Mouse (Mus musculus) neutrophil, adult 83 days (primary cell): ENCODE measurements around the gene Efnb2. TPM values are rescaled to one million over a fixed set of nuclear protein-coding genes. Genes with fewer than 3 reads are reported as not detected.

Experiments used
- total RNA-seq, 2 experiments: library from RNA; stranded (reverse); gene quantifications; one replicate each; pipeline ENCODE4 v1.2.4; 2023

Efnb2 gene
- 10 to 100 TPM in 1 of 2 experiments, 1 to 10 TPM in 1; 7.3 to 10.2 TPM for total RNA-seq

DNA sequence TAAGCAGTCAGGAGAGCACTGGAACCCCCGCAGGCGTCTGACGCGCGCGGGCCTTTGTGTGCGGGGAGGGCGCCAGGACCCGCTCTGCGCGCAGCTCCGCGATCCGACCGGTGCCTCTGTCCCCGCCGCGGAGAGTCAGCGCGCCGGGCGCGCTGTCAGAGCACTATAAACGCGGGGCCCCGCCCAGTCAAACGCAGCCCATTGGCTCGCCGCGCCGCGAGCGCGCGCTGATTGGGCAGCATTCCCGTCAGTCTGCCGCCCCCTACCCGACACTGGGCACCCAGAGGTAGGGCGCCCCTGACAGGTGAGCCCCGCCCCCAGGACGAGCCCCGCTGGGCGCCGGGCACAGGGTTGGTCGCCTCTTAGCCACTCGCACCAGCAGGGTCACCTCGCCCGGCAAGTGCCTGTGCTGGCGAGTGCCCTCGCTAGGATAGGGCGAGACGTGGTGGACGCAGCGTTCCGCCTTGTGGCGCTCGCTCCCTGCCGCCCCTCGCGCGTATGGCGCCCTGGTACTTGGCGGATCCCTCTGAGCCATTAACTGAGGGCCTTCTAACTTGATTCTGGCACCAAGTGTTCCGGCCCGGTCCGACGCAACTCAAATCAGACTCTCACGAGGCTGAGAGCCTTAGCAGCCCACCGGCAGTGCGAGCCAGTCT, at the start of gene Efnb2:
Gene Efnb2 (minus strand): TSS at position 140 of the 656 bp plus-strand sequence.

DNA sequence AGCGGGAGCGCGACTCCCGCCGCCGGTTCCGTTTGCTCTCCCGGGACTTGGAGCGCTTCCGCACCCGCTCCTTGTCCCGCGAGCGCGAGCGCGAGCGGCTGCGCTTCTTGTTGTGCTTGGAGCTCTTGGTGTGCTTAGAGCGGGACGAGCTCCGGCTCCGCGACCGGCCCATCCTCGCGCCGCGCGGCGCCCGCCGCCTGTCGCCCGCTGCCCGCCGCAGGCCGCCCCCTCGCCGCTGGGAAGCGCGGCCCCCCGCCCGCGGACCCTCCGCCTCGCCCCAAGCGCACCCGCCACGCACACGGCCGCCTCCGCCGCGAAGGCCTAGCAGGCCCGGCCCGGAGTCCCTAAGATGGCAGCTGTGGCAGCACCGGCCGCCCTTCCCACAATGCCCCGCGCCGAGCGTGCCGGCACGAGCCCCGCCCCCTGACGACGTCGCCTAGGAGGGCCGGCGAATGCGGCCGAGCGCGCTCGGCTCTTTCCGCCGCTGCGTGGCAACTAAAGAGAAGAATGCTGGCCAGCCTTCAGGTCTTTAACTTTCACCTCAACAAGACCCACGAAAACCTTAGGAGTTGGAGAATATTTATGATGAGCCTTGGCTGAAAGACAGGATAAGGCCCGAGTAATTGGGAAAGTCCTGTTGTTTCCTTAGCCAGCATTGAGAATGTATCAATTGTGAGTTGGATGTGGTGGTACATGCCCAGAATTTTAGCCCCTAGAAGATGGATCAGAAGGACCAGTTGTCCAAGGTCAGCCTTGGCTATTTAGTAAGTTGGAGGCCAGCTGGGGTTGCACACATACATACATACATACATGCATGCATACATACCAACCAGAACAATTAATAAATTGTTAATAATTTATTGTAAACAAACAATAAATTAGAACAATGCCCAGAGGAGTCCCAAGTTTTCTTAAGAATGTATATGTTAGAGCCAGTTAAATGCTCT, 29.4 kb upstream of the Efnb2 start, which contains the start of gene Arglu1:
Gene Arglu1 (minus strand): TSS at position 376 of the 947 bp plus-strand sequence.

Other genes starting within 250 kb of the Efnb2 start
- gene Arglu1, start 29.3 kb upstream of the Efnb2 start, total RNA-seq = 10 to 100 TPM; 56.5 to 64.4 TPM